Comparison of ENCODE assay signal across 8 mouse cellular contexts in genomic region chr7:126776598-126777057, GRCm38 (mm10). TPM values are rescaled to one million over a fixed set of nuclear protein-coding genes. Genes with fewer than 3 reads are reported as not detected.
DNase-seq lines count a peak whose midpoint lies in the region; ATAC-seq and TF ChIP-seq lines count a peak whose summit lies in the region.

TSS of gene Ypel3 (plus strand) at chr7:126776955.

- peaks cover 3% of the 10 kb centered on the region; the same call in 1 of the 2 replicates for H3K36me3 ChIP-seq in hindbrain, postnatal 0 days (ENCODE audit: insufficient read depth, low read length)
- H3K36me3 ChIP-seq in megakaryocyte, embryonic 14.5 days (replicated peaks; ENCODE audit: low read length) = peaks cover 75% of the 10 kb centered on the region

- DNase-seq in adrenal gland, adult 18-20 months (ENCODE audit: low spot score in 2 of 2) = peak; percentile 92 to 93
- peak; percentile 93 to 96 for DNase-seq in gastrocnemius, adult 8-10 months (ENCODE audit: low spot score in 2 of 2)
- DNase-seq in hindbrain, postnatal 0 days (ENCODE audit: low spot score) = peak; percentile 96
- peak; percentile 90 to 93 for DNase-seq in left cerebral cortex, adult 9 months (ENCODE audit: low spot score in 2 of 2)
- DNase-seq in right cerebral cortex, postnatal 14 days = peak; percentile 94
- DNase-seq in urinary bladder, postnatal 25 days (ENCODE audit: low spot score) = peak; percentile 90

- H3K4me3 ChIP-seq in cortical plate, adult 2 months (ENCODE audit: insufficient read depth, low read length) = peak within 1 kb of the TSS; percentile 64
- peak within 1 kb of the TSS; percentile 82 for H3K4me3 ChIP-seq in hindbrain, postnatal 0 days (ENCODE audit: low read length)
- peak within 1 kb of the TSS; percentile 94 for H3K4me3 ChIP-seq in megakaryocyte, embryonic 14.5 days (replicated peaks)

- peak within 1 kb of the TSS; percentile 72 for H3K27ac ChIP-seq in cortical plate, adult 2 months (ENCODE audit: insufficient read depth, low read length)
- peak within 1 kb of the TSS; percentile 92 for H3K27ac ChIP-seq in hindbrain, postnatal 0 days

- peak within 1 kb of the TSS; percentile 97 for H3K9ac ChIP-seq in hindbrain, postnatal 0 days (replicated peaks; ENCODE audit: low read length)

- H3K4me2 ChIP-seq in hindbrain, postnatal 0 days (ENCODE audit: low read depth, low read length) = peak within 1 kb of the TSS; percentile 99

- H3K27me3 ChIP-seq in hindbrain, postnatal 0 days (ENCODE audit: insufficient read depth, low read length) = no peaks in the 10 kb centered on the region
- H3K27me3 ChIP-seq in megakaryocyte, embryonic 14.5 days (replicated peaks) = no peaks in the 10 kb centered on the region

- ATAC-seq in hindbrain, postnatal 0 days = peak; percentile 91

- TF ChIP-seq POLR2A in cortical plate, adult 2 months (IDR thresholded peaks at IDR 0.05; ENCODE audit: extremely low read depth, insufficient read depth, low read length) = peak; percentile 57; the same call in 1 of the 2 replicates

- TF ChIP-seq CTCF in cortical plate, adult 2 months (IDR thresholded peaks at IDR 0.05; ENCODE audit: extremely low read depth, insufficient read depth, low read length) = no peak
- no peak; the same call in 1 of the 2 replicates for TF ChIP-seq CTCF in hindbrain, postnatal 0 days (IDR thresholded peaks at IDR 0.05; ENCODE audit: low read depth)

- H3K9me3 ChIP-seq in hindbrain, postnatal 0 days (ENCODE audit: low read length) = no peaks in the 10 kb centered on the region
- no peaks in the 10 kb centered on the region for H3K9me3 ChIP-seq in megakaryocyte, embryonic 14.5 days

- peaks cover 2% of the 10 kb centered on the region; the same call in 1 of the 2 replicates for H3K4me1 ChIP-seq in cortical plate, adult 2 months (ENCODE audit: control insufficient read depth, insufficient read depth, low read length)
- peaks cover 37% of the 10 kb centered on the region for H3K4me1 ChIP-seq in hindbrain, postnatal 0 days (ENCODE audit: insufficient read depth, low read length)
- peaks cover 89% of the 10 kb centered on the region for H3K4me1 ChIP-seq in megakaryocyte, embryonic 14.5 days

- WGBS in hindbrain, postnatal 0 days = 0% methylated on average over 35 of the region's 37 CpGs

RNA-seq across cellular contexts. Expression of gene Ypel3, which starts in this region (rescaled TPM):
- total RNA-seq in adrenal gland, adult 18-20 months (2021) = 10 to 100 TPM; 93.7 to 95.0 TPM
- 539 and 545 TPM in 2 replicates for polyA plus RNA-seq in cortical plate, adult 2 months (2012; rRNA removed)
- total RNA-seq in gastrocnemius, adult 8-10 months (2022) = 100 to 1,000 TPM in 1 of 4 experiments, 10 to 100 TPM in 3; 91.2 to 105 (median 95.6) TPM
- 163 and 240 TPM in 2 replicates for total RNA-seq in hindbrain, postnatal 0 days (2014; rRNA removed)
- 239 and 242 TPM in 2 replicates for polyA plus RNA-seq in hindbrain, postnatal 0 days (2015; fragmentation: Nextera tagmentation; extraction: Ambion mirVana)
- polyA plus RNA-seq in megakaryocyte, embryonic 14.5 days (2012; ENCODE audit: insufficient read depth, low replicate concordance) = 284 and 689 TPM in 2 replicates

Comparison
In these comparisons a context has a peak if more than half of its experiments do, and no peak if none do; other contexts are left out.
1. Peak in every context shown above with its lines: DNase-seq, ATAC-seq, H3K4me3 ChIP-seq and H3K27ac ChIP-seq.